Mouse (Mus musculus) right cerebral cortex, postnatal 4 days (tissue): ENCODE data around the gene Abcg4.

Experiments used
- DNase-seq: peaks from one replicate; pipeline ENCODE4 v3.0.0-alpha.2; 2022

The Abcg4 gene

DNA sequence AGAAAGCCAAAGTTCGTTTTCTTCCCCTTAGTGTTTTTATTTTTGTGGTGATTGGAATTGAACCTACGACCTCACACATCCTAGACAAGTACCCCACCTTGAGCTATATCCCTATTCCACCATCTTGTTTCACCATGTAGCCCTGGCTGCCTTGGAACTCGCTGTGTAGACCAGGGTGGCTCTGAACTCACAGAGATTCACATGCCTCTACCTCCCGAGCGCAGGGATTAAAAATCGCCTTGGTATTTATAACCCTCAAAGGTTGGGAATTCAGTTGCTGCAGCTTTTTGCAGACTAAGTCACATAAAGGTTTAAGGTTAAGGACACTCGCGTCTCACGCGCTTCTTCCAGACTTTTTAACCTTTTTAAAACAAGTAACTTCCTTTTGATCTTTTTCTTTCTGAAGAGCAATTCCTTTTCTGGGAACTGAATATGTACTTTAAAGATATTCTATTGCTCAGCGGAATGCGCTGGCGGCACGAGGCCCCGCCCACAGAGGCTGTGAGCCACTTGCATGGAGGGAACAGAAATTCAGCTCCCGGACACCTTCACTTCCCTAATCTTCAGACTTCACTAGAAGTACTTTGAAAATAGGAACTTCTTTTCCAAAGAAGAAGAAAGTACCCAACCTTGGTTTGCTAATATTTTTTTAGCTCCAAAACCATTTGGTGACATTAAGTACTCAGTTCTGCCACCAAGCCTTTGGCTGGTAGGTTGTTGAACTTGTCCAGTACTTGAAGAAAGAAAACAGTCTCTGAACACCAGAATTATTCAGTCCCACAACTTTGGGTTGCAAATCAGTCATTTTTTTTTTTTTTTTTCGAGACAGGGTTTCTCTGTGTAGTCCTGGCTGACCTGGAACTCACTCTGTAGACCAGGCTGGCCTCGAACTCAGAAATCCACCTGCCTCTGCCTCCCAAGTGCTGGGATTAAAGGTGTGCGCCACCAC, 53.7 kb downstream of the Abcg4 start:
- DNase-seq: peak; percentile 38

DNA sequence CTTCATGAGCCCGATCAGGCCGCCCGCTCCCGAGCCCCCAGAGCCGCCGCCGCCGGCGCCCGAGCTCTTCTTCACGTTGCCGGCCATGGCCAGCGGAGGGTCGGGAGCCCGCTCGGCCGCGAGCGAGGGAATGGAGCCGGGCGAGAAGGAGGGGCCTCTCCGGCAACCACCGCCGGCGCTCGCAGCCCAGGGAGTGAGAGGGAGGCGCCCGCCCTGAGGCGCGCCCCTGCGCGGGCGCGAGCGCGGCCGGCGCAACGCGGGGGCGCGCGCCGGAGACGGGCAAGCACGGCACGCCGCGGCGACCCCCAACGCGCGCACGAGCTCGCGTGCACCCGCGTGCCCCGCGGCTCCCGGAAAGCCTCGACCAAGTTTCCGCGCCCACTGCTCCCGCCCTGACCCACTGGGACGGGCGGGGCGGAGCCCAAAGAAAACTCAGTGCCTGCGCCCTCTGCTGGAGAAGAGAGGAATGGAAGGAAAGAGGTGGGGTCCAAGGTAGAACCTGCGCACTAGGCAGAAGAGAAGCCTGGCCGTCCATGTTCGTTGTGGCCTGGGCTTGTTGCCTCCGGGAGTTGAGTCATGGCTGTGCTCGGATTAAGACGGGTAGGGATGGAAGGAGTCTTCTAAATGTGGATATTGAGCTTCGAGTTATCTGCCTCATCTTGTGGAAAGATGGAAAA, 54.5 kb downstream of the Abcg4 start, which contains the start of gene Cbl:
Gene Cbl (minus strand): TSS at position 248 of the 677 bp plus-strand sequence.
- DNase-seq: peak; percentile 98

DNA sequence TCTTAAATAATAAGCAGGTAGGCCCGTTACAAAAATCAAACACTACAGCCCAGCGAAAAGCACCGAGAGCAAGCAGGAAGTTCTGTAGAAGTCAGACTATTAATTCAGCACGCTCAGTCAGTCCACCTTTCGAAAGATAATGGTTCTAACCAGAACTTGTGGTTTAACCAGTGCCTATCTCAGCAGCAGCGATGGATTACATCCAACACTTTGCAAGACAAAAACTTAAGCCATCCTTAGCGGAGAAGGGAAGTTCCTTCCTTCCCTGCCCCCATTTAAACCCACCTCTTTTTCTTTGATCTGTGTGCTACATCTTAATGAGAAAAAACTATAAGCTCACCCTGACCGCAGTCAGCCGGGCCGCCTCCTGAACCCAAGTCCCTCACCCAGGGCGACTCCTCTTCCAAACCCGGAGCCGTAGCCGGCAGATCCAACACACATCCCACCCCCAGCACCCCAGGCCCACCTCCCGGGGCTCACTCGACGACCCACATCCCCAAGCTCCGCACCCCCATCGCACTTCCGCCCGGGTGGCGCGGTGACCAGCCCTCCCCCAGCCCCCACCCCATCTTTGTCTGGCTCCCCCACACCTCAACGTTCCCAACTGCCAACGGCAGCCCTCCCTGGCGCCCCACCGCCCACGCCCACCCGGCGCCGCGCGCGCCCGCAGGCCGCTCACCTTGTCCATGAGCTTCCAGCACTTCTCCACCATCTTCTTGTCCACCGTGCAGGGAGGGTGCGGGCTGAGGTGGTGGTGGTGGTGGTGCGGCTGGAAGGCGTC, 55.2 kb downstream of the Abcg4 start:
- DNase-seq: no peak

DNA sequence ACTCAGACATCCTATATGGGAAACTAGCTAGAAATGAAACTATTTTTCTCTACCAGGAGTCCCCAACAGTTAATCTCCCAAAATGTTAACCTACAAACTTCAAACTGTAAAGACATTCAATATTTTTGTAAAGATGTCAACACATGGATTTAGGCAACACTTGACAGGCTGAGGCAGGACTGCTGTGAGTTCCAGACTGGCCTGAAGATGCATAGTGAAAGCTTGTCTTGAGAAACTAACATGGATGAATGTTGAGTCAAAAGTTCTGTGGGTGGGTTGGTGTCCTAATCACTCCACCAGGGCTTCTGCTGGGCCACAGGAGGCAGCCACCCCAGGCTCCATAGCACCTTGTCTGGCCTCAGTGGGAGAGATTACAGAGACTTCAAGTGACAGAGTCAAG, 56.8 kb downstream of the Abcg4 start:
- no peak for DNase-seq

DNA sequence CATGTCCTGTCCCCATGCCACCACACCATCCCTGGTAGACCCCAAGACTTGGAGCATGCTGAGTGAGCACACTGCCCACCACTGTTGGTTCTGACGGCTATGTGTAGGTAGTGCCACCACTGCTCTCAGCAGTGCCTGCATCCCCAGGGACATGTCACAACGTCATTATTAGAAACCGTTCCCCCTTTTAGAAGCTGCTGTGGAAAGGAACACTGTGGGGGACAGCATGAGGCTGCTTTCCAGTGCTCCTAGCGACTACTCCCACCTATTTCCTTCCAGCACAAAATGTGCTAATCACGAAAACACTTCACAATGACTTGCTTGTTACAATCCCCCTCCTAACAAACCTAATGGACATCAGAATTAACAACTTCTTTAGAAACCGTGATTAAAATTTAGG, 62.4 kb downstream of the Abcg4 start:
- no peak for DNase-seq
